Mouse (Mus musculus) intestine, postnatal 0 days (tissue): ENCODE results near the gene Itk. TPM values are rescaled to one million over a fixed set of nuclear protein-coding genes. Genes with fewer than 3 reads are reported as not detected.

Experiments
- ATAC-seq: fragments of 200-750 bp; cut with Nextera tagmentation; 2 replicates; pipeline ENCODE4 v1.8.0; 2017; ENCODE audit warnings: mild to moderate bottlenecking, moderate TSS enrichment, moderate library complexity
- H3K27ac ChIP-seq: fragments of 300-500 bp; sonication (generic); 2 replicates; pipeline ENCODE4 v1.5.1; 2014; ENCODE audit warnings: mild to moderate bottlenecking, low read depth, low read length, moderate library complexity
- H3K27me3 ChIP-seq: fragments of 300-500 bp; sonication (generic); replicated peaks from 2 replicates; pipeline ENCODE4 v1.6.1; 2014; ENCODE audit warnings: low read length, mixed read lengths; ENCODE audit not compliant: control insufficient read depth, insufficient read depth
- H3K36me3 ChIP-seq: fragments of 300-500 bp; sonication (generic); 2 replicates; pipeline ENCODE4 v1.6.1; 2014; ENCODE audit warnings: mild to moderate bottlenecking, moderate library complexity; ENCODE audit not compliant: control insufficient read depth, insufficient read depth
- H3K4me1 ChIP-seq: fragments of 300-500 bp; sonication (generic); replicated peaks from 2 replicates; pipeline ENCODE4 v1.6.1; 2014; ENCODE audit warnings: antibody characterized with exemption, low read length, mixed read lengths; ENCODE audit not compliant: control insufficient read depth, insufficient read depth
- H3K4me2 ChIP-seq: fragments of 300-500 bp; sonication (generic); replicated peaks from 2 replicates; pipeline ENCODE4 v1.6.1; 2014; ENCODE audit warnings: low read depth, mild to moderate bottlenecking, moderate library complexity
- H3K4me3 ChIP-seq: fragments of 300-500 bp; sonication (generic); 2 replicates; pipeline ENCODE4 v1.5.1; 2014; ENCODE audit warnings: low read depth, low read length
- H3K9ac ChIP-seq: fragments of 300-500 bp; sonication (generic); 2 replicates; pipeline ENCODE4 v1.6.1; 2014; ENCODE audit warnings: mild to moderate bottlenecking, low read depth, low read length
- H3K9me3 ChIP-seq: fragments of 300-500 bp; sonication (generic); 2 replicates; pipeline ENCODE4 v1.6.1; 2016; ENCODE audit warnings: mixed run types; ENCODE audit not compliant: control insufficient read depth
- CTCF ChIP-seq: sonication (generic); IDR thresholded peaks from 2 replicates; pipeline ENCODE4 v1.5.1; 2016; ENCODE audit warnings: low read depth, mild to moderate bottlenecking, control low read depth, antibody characterized with exemption, moderate library complexity
- WGBS: fragments of 180-500 bp; shearing (Covaris S2); extraction: QIAGEN DNeasy Blood & Tissue Kit; methylation state at CpG from one replicate; pipeline ENCODE4 v1.1.7; 2014; 5-methylcytosine and 5-hydroxymethylcytosine counted together
- polyA plus RNA-seq: library from polyadenylated mRNA; unstranded; fragments of >200 nt; fragmentation: Nextera tagmentation; extraction: Ambion mirVana; gene quantifications from 2 replicates; pipeline ENCODE4 v1.2.1, GENCODE M21; 2015

The Itk gene
- polyA plus RNA-seq, 1 experiment from 2014 or later = 0.09 TPM

GRCm38 (mm10) chr11:46421086-46421888 lies 32.0 kb upstream of the Itk start:
- WGBS = 75% methylated on average over 8 of the region's 8 CpGs
- no peak overlapping the region for H3K4me2 ChIP-seq
- no peak overlapping the region for H3K4me3 ChIP-seq
- H3K9ac ChIP-seq = no peak overlapping the region
- no peaks in the 10 kb centered on the region for H3K9me3 ChIP-seq
- no peak overlapping the region for H3K27ac ChIP-seq
- no peak for ATAC-seq
- TF ChIP-seq CTCF = no peak
- no peaks in the 10 kb centered on the region for H3K27me3 ChIP-seq
- no peaks in the 10 kb centered on the region for H3K4me1 ChIP-seq
- H3K36me3 ChIP-seq = no peaks in the 10 kb centered on the region

DNA sequence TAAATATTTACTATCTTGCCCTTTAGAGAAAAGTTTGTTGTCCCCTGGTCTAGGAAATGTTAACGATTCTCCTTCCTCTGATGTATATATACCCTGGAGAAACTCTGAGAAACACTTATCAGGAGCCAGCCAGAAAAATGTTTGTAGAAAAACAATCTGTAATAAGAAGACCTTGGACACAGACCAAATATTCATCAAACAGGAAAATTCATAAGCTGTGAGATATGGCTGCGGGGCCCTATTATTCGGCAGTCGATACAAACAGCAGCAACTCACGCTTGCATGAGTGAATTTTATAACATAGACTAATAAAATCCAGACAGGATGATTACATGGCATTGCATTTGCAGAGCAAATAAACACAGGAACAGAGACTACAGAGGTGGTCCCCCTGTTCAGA lies 29.5 kb upstream of the Itk start:
- no peak for ATAC-seq
- Histone ChIP-seq H3K36me3 (no peaks in the 10 kb centered on the region), H3K9ac (no peak overlapping the region), H3K4me2 (no peak overlapping the region), H3K27ac (no peak overlapping the region), H3K4me3 (no peak overlapping the region), H3K4me1 (no peaks in the 10 kb centered on the region), H3K9me3 (no peaks in the 10 kb centered on the region), H3K27me3 (no peaks in the 10 kb centered on the region)
- 61% methylated on average over 5 of the region's 5 CpGs for WGBS
- TF ChIP-seq CTCF = no peak

DNA sequence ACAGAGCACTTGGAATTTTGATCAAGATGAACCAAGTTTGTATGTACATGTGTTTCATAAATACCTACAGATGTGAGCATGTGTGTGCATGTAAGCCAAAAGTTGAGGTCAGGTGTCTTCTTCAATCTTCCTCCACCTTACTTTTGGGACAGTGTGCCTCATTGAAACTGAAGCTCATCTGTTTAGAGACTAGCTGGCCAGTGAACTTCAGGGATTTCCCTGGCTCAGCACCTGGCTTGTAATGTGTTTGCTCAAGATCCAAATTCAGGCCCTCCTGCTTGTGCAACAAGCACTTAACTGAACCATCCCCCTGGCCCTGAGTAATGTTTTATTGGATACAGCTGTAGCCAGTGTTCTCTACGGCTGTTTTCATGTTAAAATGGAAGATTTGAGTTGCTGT lies 29.1 kb upstream of the Itk start:
- WGBS = 32% methylated on average over 1 of the region's 1 CpGs
- Histone ChIP-seq H3K27ac (no peak overlapping the region), H3K4me3 (no peak overlapping the region), H3K27me3 (no peaks in the 10 kb centered on the region), H3K4me1 (no peaks in the 10 kb centered on the region), H3K36me3 (no peaks in the 10 kb centered on the region), H3K9ac (no peak overlapping the region), H3K9me3 (no peaks in the 10 kb centered on the region), H3K4me2 (no peak overlapping the region)
- no peak for ATAC-seq
- no peak for TF ChIP-seq CTCF

GRCm38 (mm10) chr11:46410018-46410563 lies 20.8 kb upstream of the Itk start:
- Histone ChIP-seq H3K27me3 (no peaks in the 10 kb centered on the region), H3K27ac (no peak overlapping the region), H3K36me3 (no peaks in the 10 kb centered on the region), H3K9me3 (no peaks in the 10 kb centered on the region), H3K4me1 (no peaks in the 10 kb centered on the region), H3K4me3 (no peak overlapping the region), H3K9ac (no peak overlapping the region), H3K4me2 (no peak overlapping the region)
- WGBS = 58% methylated on average over 2 of the region's 2 CpGs
- TF ChIP-seq CTCF = no peak
- ATAC-seq = no peak

- Histone ChIP-seq H3K27me3 (no peaks in the 10 kb centered on the region), H3K4me3 (no peak overlapping the region), H3K27ac (no peak overlapping the region), H3K4me2 (no peak overlapping the region), H3K36me3 (no peaks in the 10 kb centered on the region), H3K9me3 (no peaks in the 10 kb centered on the region), H3K4me1 (no peaks in the 10 kb centered on the region), H3K9ac (no peak overlapping the region)
- WGBS = 53% methylated on average over 10 of the region's 10 CpGs
- no peak for TF ChIP-seq CTCF
- no peak for ATAC-seq
Observed at GRCm38 (mm10) chr11:46406721-46407120, 17.4 kb upstream of the Itk start.

- H3K4me1 ChIP-seq = no peaks in the 10 kb centered on the region
- WGBS = 88% methylated on average over 16 of the region's 16 CpGs
- no peak for ATAC-seq
- H3K36me3 ChIP-seq = no peaks in the 10 kb centered on the region
- no peak overlapping the region for H3K9ac ChIP-seq
- TF ChIP-seq CTCF = no peak
- H3K27me3 ChIP-seq = no peaks in the 10 kb centered on the region
- H3K4me3 ChIP-seq = no peak overlapping the region
- H3K4me2 ChIP-seq = no peak overlapping the region
- no peak overlapping the region for H3K27ac ChIP-seq
- no peaks in the 10 kb centered on the region for H3K9me3 ChIP-seq
Observed at GRCm38 (mm10) chr11:46404986-46405385, 15.7 kb upstream of the Itk start.
